Mouse (Mus musculus) midbrain, embryonic 10.5 days (tissue): ENCODE data around the gene Atp6v1d. TPM values are rescaled to one million over a fixed set of nuclear protein-coding genes. Genes with fewer than 3 reads are reported as not detected.

Experiments used
- DNase-seq: peaks from one replicate; pipeline ENCODE4 v3.0.0-alpha.2; 2017; ENCODE audit warnings: low spot score
- H3K27ac ChIP-seq: fragments of 300-500 bp; sonication (generic); replicated peaks from 2 replicates; pipeline ENCODE4 v1.5.1; 2016; ENCODE audit warnings: mild to moderate bottlenecking
- H3K27me3 ChIP-seq: fragments of 300-500 bp; sonication (generic); 2 replicates; pipeline ENCODE4 v1.6.1; 2016; ENCODE audit warnings: low read depth, mild to moderate bottlenecking; ENCODE audit not compliant: poor library complexity, severe bottlenecking
- H3K36me3 ChIP-seq: fragments of 300-500 bp; sonication (generic); 2 replicates; pipeline ENCODE4 v1.6.1; 2016; ENCODE audit warnings: mild to moderate bottlenecking, moderate library complexity
- H3K4me1 ChIP-seq: fragments of 300-500 bp; sonication (generic); 2 replicates; pipeline ENCODE4 v1.6.1; 2016
- H3K4me3 ChIP-seq: fragments of 300-500 bp; sonication (generic); 2 replicates; pipeline ENCODE4 v1.5.1; 2016; ENCODE audit warnings: mild to moderate bottlenecking, moderate library complexity
- H3K9me3 ChIP-seq: fragments of 300-500 bp; sonication (generic); replicated peaks from 2 replicates; pipeline ENCODE4 v1.6.1; 2016; ENCODE audit warnings: mild to moderate bottlenecking
- WGBS: fragments of 180-500 bp; shearing (Covaris S2); methylation state at CpG from one replicate; pipeline ENCODE4 v1.1.7; 2016; 5-methylcytosine and 5-hydroxymethylcytosine counted together
- polyA plus RNA-seq: library from polyadenylated mRNA; unstranded; fragments of >200 nt; fragmentation: Nextera tagmentation; extraction: Ambion mirVana; gene quantifications from 2 replicates; pipeline ENCODE4 v1.2.1, GENCODE M21; 2016

Atp6v1d gene
- polyA plus RNA-seq, 1 experiment from 2014 or later, result 71.1 TPM

DNA sequence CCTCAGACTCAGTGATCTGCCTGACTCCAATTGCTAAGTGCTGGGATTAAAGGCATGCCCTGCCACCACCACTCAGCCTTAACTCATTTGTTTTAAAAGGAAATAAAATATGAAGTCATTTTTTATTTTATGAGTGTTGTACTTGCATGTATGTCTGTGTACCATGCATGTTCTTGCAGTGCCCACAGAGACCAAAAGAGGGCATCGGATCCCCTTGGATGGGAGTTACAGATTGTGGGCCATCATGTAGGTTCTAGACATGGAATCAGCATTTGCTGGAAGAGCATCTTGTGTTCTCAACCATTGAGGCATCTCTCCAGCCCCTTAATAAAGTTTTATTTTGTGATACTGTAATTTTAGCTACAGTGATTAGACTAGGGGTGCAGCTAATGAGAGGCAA is 4.0 kb upstream of the Atp6v1d start:
- WGBS, result 98% methylated on average over 1 of the region's 1 CpGs
- Histone ChIP-seq H3K4me1 (peaks cover 22% of the 10 kb centered on the region), H3K9me3 (no peaks in the 10 kb centered on the region), H3K27ac (no peak overlapping the region), H3K27me3 (no peaks in the 10 kb centered on the region), H3K36me3 (peaks cover 58% of the 10 kb centered on the region), H3K4me3 (no peak overlapping the region)
- no peak for DNase-seq

DNA sequence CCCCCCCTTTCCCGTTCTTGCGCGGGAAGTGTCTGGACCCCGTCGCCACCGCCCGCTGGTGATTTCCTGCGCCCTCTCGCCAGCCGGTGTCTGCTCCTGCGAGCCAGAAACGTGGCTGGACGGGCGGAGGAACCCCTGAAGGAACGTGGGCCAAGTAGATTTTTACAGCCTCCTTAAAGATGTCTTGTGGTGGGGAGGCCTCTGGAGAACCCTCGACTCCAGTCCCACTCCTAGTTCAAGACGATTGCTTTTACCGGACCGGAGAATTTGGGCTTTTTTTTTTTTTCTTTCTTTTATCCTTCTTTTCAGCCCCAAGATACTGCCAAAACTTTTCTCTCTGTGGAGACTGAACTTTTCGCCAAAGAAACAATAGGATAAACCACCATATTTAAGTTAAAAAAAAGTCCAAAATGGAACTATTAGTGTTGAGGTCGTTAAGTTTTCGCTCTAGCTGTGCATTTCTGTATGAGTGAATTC is 854 bp upstream of the Atp6v1d start:
- WGBS, result 0% methylated on average over 22 of the region's 22 CpGs
- DNase-seq, result no peak
- no peaks in the 10 kb centered on the region for H3K9me3 ChIP-seq

GRCm38 (mm10) chr12:78860921-78861495 is 430 bp downstream of the Atp6v1d start:
- 1% methylated on average over 30 of the region's 30 CpGs for WGBS
- Histone ChIP-seq H3K4me3 (peak overlapping the region; percentile 88), H3K4me1 (peaks cover 33% of the 10 kb centered on the region), H3K27ac (peak overlapping the region; percentile 95), H3K27me3 (no peaks in the 10 kb centered on the region), H3K9me3 (no peaks in the 10 kb centered on the region), H3K36me3 (peaks cover 25% of the 10 kb centered on the region)
- no peak for DNase-seq

More for the DNA sequence above, 854 bp upstream of the Atp6v1d start:
- H3K4me1 ChIP-seq, result peaks cover 33% of the 10 kb centered on the region
- peak overlapping the region; percentile 95 for H3K27ac ChIP-seq
- H3K36me3 ChIP-seq, result peaks cover 27% of the 10 kb centered on the region
- peak overlapping the region; percentile 88 for H3K4me3 ChIP-seq
- no peaks in the 10 kb centered on the region for H3K27me3 ChIP-seq

GRCm38 (mm10) chr12:78848246-78848645 is 13.2 kb downstream of the Atp6v1d start:
- 89% methylated on average over 4 of the region's 4 CpGs for WGBS
- no peak for DNase-seq
- Histone ChIP-seq H3K27ac (no peak overlapping the region), H3K36me3 (peaks cover 66% of the 10 kb centered on the region), H3K4me1 (no peaks in the 10 kb centered on the region), H3K27me3 (no peaks in the 10 kb centered on the region), H3K9me3 (no peaks in the 10 kb centered on the region), H3K4me3 (no peak overlapping the region)

- no peaks in the 10 kb centered on the region for H3K4me1 ChIP-seq
- H3K27me3 ChIP-seq, result no peaks in the 10 kb centered on the region
- 93% methylated on average over 1 of the region's 1 CpGs for WGBS
- H3K27ac ChIP-seq, result no peak overlapping the region
- DNase-seq, result no peak
- H3K4me3 ChIP-seq, result no peak overlapping the region
- no peaks in the 10 kb centered on the region for H3K9me3 ChIP-seq
- peaks cover 87% of the 10 kb centered on the region for H3K36me3 ChIP-seq
Measured at GRCm38 (mm10) chr12:78842429-78842828, 19.0 kb downstream of the Atp6v1d start.

DNA sequence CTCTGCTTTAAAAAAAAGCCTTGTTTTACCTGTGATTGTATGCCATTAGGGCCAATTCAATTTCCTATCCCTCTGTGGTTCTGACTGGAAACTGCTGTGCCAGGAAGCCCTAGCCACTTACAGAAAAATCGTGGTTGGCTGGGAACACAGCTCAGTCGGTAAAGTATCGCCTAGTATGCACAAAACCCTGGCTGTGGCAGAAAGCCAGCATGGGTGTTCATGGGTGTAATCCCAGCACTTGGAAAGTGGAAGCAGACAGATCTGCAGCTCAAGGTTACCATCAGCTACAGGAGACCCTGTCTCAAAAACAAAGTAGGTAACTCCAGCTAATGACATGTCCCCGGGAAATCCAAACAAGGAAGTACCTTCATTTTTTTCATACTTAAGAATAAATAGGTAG is 21.5 kb downstream of the Atp6v1d start:
- no peaks in the 10 kb centered on the region for H3K9me3 ChIP-seq
- no peak for DNase-seq
- H3K4me3 ChIP-seq, result no peak overlapping the region
- H3K27ac ChIP-seq, result no peak overlapping the region
- 93% methylated on average over 4 of the region's 4 CpGs for WGBS
- no peaks in the 10 kb centered on the region for H3K4me1 ChIP-seq
- H3K27me3 ChIP-seq, result no peaks in the 10 kb centered on the region
- peaks cover 92% of the 10 kb centered on the region for H3K36me3 ChIP-seq

- H3K36me3 ChIP-seq, result peaks cover 86% of the 10 kb centered on the region
- H3K4me1 ChIP-seq, result no peaks in the 10 kb centered on the region
- no peak overlapping the region for H3K27ac ChIP-seq
- no peak overlapping the region for H3K4me3 ChIP-seq
- no peaks in the 10 kb centered on the region for H3K27me3 ChIP-seq
- WGBS, result 94% methylated on average over 2 of the region's 2 CpGs
- no peak for DNase-seq
- no peaks in the 10 kb centered on the region for H3K9me3 ChIP-seq
Measured at GRCm38 (mm10) chr12:78834496-78834895, 26.9 kb downstream of the Atp6v1d start.

DNA sequence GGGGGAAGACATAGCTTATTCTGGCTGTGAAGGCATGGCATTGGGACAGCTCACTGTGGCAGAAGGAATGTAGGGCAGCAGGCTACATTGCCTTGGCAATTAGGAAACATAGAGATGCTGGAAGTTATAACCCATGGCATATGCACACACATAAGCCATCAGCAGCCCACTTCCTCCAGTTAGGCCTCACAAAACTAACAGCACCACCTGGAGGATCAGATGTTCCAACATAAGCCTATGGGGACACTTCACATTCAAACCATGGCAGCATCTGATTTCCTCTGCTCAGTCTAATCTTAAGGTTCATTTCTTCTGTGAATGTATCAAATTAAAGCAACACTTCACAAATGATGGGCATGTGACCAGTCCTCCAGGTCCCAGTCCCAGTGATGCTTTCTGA is 47.0 kb downstream of the Atp6v1d start:
- Histone ChIP-seq H3K27me3 (no peaks in the 10 kb centered on the region), H3K9me3 (no peaks in the 10 kb centered on the region), H3K27ac (no peak overlapping the region), H3K4me1 (no peaks in the 10 kb centered on the region), H3K4me3 (no peak overlapping the region), H3K36me3 (peaks cover 16% of the 10 kb centered on the region; the same call in 1 of the 2 replicates)
- no peak for DNase-seq

- Histone ChIP-seq H3K4me1 (no peaks in the 10 kb centered on the region), H3K27ac (no peak overlapping the region), H3K36me3 (peaks cover 25% of the 10 kb centered on the region), H3K4me3 (no peak overlapping the region), H3K27me3 (no peaks in the 10 kb centered on the region), H3K9me3 (no peaks in the 10 kb centered on the region)
- no peak for DNase-seq
Measured at GRCm38 (mm10) chr12:78801836-78802235, 59.6 kb downstream of the Atp6v1d start.

GRCm38 (mm10) chr12:78800036-78800435 is 61.4 kb downstream of the Atp6v1d start:
- 87% methylated on average over 3 of the region's 3 CpGs for WGBS
- Histone ChIP-seq H3K27ac (no peak overlapping the region), H3K9me3 (no peaks in the 10 kb centered on the region), H3K36me3 (peaks cover 25% of the 10 kb centered on the region), H3K27me3 (no peaks in the 10 kb centered on the region), H3K4me1 (no peaks in the 10 kb centered on the region), H3K4me3 (no peak overlapping the region)
- no peak for DNase-seq

GRCm38 (mm10) chr12:78794236-78794635 is 67.2 kb downstream of the Atp6v1d start:
- H3K4me1 ChIP-seq, result peaks cover 18% of the 10 kb centered on the region
- H3K27ac ChIP-seq, result no peak overlapping the region
- H3K27me3 ChIP-seq, result no peaks in the 10 kb centered on the region
- no peak overlapping the region for H3K4me3 ChIP-seq
- H3K9me3 ChIP-seq, result no peaks in the 10 kb centered on the region
- no peak for DNase-seq
- H3K36me3 ChIP-seq, result peaks cover 23% of the 10 kb centered on the region
- 22% methylated on average over 1 of the region's 1 CpGs for WGBS

GRCm38 (mm10) chr12:78790791-78791190 is 70.6 kb downstream of the Atp6v1d start:
- no peak overlapping the region for H3K27ac ChIP-seq
- DNase-seq, result no peak
- no peaks in the 10 kb centered on the region for H3K9me3 ChIP-seq
- no peaks in the 10 kb centered on the region for H3K36me3 ChIP-seq
- no peak overlapping the region for H3K4me3 ChIP-seq
- 82% methylated on average over 2 of the region's 2 CpGs for WGBS
- no peaks in the 10 kb centered on the region for H3K27me3 ChIP-seq
- H3K4me1 ChIP-seq, result peaks cover 23% of the 10 kb centered on the region
